Mouse (Mus musculus): ENCODE measurements at regions not wholly inside any gene's neighbourhood (a gene's known extent, or its start where the extent isn't known, plus 50 kb on each side); places are given as distances from the start of the nearest gene placed in this dataset.

DNA sequence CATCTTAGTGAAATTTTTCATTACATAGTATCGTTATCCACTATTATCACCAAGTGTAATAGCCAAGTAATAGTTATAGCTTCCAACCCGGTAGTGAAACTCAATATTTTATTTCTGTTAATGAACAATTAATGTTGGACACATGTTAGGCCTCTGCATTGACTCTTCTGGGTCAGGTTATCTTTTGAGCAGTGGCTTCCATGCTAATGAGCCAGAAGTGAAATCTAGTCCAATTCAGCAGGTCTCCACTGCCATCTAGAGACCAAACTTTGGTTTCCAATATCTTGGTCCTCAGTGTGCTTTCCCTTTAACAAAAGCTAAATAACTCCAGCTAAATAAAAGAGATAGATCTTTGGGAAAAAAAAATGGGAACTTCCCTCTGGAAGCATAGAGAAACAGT lies 258.9 kb upstream of the Aldoart1 start:
- peak; percentile 24 for DNase-seq

Data from retina, postnatal 1 day (tissue).